Mouse (Mus musculus) kidney, adult 11 months (tissue): ENCODE data around the gene Dgkz.

Source experiments
- DNase-seq: peaks from one replicate; pipeline ENCODE4 v3.0.0; 2022

Dgkz gene

DNA sequence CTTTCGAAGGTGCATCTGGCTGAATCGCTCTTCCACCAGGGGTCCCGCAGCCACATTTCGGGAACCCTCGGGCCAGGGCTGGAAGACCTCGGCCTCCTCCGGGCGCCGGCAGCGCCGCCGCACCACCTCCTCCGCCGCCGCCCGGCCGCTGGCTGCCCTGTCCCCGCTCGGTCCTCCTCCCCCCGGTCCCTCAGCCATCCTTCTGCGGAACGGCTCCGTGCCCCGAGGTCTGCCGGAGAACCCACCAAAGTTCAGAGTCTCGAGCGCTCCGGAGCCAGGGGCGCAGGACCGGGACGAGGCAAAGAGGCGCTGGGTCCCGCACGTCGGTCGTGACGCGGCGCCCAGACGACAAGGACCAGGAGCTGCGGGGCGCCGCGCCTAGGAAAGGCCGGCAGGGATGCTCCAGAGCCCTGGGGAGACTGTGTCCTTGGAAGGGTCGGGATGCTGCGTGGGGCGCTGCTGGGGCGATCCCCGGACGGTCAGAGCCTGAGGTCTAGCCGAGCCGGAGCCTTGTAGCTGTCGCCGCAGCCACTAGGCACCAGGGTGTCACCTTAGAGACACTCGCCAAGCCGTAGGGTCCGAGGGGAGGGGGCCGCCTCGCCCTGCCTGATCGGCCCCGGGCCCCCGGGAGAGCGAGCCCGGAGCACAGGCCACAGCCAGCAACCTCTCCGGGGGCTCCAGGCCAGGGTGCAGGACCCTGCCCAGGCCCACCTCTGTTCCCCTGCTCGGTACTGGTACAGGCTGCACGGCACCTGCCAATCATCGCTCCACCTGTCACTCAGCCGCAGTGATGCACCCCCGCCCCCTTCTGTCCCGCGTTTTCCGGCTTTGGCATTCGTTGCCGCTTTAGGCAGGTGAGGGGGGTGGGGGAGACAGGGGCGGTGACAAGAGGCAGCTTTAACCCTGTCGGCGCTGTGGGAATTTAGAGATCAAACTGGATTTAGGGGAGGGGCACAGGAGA is at the start of gene Dgkz:
Dgkz (minus strand) TSS at position 284 of the 961 bp plus-strand sequence.
- no peak for DNase-seq

DNA sequence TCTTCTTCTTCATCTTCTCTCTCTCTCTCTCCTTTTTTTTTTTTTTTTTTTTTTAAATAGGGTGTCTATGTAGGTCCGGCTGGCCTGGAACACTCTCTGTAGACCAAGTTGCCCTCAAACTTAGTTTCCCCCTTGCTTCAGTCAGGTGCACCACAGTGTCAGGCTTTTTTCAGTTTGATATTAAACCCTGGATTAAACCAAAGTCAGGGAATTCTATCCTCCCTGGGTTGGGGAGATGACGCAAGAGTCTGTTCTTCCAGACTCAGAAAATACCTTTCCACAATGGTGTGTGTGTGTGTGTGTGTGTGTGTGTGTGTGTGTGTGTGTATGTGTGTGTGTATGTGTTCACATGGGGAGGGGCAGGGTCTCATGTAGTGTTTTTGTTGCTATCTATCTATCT is 49.5 kb upstream of the Dgkz start:
- DNase-seq: no peak

GRCm38 (mm10) chr2:92024274-92024672 is 48.6 kb upstream of the Dgkz start, which contains the start of gene Creb3l1:
Gene Creb3l1, minus strand, starts transcription at chr2:92024502.
- DNase-seq: peak; percentile 76

- no peak for DNase-seq
These were observed 48.0 kb upstream of the Dgkz start for GRCm38 (mm10) chr2:92023362-92024273.

DNA sequence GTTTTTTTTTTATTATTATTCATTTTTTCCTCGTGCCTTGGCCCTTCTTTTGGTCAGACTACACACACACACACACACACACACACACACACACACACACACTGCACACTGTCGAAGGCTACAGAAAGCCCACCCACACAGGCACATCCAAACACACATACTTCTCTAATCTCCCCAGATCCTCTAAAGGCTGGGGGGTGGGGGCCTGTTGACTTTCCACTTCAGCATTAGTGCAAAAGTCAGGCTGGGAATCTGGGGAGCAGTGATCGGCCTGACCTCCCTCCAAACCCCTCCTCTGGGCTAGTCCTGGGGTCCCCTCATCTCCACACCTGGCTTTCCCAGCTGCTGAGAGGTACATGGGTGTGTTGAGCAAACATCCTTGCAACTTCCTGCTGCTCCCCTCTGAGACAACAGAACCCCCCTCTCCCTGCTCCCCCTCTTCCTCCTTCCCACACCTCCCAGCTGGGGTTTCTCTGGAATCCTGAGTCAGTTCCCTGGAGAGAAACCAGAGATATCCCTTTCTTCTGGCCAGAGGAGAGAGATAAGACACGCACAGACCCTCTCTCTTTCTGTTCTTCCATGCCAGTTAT is 45.1 kb upstream of the Dgkz start:
- DNase-seq: no peak

DNA sequence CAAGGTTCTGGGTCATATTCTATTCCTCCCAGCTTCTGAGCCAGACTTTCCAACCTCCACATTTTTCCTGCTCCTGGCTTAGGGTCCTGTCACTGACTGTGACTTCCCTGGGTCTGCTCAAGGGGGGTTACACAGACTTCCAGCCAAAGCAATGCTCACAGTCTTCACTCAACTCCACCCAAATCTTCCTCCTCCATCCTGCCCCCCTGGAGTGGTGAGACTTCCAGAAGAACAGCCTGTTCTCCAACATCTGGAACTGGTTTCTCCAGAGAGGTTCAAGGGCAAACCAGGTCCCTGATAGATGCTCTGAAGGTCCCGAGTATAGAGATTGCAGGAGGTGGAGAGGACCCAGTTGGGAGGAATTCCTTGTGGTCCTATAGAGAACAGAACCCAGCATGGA is 41.8 kb upstream of the Dgkz start:
- DNase-seq: no peak

GRCm38 (mm10) chr2:92016981-92017380 is 41.3 kb upstream of the Dgkz start:
- peak; percentile 66 for DNase-seq

DNA sequence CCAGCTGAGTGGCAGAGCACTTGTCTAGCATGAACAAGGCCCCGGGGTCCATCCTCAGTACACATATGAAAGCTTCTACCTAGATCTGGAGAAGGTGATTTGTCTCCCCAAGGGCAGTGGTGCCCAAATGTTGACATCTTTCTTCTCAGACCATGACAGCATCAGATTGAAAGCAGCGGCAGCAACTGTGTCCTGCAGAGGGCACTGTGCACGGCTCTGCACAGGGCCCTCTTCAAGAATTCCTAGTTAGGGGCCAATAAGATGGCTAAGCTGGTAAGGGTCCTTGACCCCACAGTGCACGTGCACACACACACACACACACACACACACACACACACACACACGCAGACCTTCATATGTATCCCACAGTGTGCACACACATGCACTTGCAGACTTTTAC is 39.2 kb upstream of the Dgkz start:
- DNase-seq: no peak

DNA sequence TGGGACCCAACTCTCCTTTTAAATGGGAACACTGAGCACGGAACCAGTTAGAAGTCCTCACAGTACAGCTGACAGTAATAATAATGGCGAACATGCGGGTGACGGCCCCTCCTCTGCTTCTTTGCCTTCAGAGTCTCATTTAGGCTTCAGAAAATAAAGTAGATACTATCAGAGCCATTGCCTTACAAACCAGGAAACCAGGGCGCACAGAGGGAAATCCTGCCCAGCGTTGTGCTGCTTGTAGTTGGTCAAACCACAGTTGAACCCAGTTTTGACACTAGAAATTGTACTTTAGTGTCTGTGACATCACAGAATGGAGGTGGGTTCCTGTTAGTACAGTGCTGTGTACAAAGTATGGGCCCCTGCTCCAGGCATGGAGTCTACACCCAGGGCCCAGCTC is 38.6 kb upstream of the Dgkz start:
- no peak for DNase-seq

- peak; percentile 83 for DNase-seq
These were observed 37.2 kb upstream of the Dgkz start for GRCm38 (mm10) chr2:92012768-92013445.

- DNase-seq: no peak
These were observed 36.0 kb upstream of the Dgkz start for GRCm38 (mm10) chr2:92011424-92012353.

DNA sequence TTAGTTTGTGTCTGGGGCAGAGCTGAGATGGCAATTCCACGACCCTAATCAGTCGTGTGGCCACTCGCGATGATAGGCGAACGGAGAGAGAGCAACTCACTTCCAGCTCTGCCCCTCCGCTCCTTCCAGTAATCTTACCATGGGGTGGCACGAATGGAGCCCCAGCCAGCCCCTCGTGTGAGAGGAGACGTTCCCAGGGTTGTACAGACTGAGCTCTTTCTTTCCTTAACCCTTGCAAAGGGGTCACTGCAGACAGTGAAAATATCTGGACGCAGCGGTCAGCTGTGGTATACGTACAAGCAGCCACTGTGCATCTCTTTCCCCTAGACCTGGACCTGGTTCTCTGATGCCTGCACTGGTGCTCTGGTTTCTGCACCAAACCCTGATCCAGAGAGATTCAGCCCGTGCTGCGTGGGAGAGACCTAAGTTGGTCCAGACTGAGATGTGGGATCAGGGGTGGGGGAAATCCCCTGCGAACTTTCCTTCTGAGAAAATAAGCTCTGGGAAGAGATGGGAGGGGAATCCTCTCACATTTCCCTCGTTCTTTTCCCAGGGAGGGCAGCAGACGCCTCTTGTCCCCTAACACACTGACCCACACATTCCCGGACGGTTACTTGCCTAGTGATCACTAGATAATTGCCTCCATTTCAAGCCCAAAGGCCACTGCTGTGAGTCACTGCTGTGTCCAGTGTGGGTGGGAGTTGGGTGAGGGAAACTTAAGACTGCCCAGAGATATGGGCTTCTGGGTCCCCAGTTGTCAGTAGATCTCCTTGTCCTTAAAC is 33.1 kb upstream of the Dgkz start:
- no peak for DNase-seq

- peak; percentile 98 for DNase-seq
These were observed 32.4 kb upstream of the Dgkz start for GRCm38 (mm10) chr2:92007933-92008622.

GRCm38 (mm10) chr2:92006983-92007921 is 31.6 kb upstream of the Dgkz start:
- no peak for DNase-seq

GRCm38 (mm10) chr2:92006491-92006890 is 30.8 kb upstream of the Dgkz start:
- DNase-seq: no peak

GRCm38 (mm10) chr2:92004617-92005016 is 29.0 kb upstream of the Dgkz start:
- DNase-seq: no peak

DNA sequence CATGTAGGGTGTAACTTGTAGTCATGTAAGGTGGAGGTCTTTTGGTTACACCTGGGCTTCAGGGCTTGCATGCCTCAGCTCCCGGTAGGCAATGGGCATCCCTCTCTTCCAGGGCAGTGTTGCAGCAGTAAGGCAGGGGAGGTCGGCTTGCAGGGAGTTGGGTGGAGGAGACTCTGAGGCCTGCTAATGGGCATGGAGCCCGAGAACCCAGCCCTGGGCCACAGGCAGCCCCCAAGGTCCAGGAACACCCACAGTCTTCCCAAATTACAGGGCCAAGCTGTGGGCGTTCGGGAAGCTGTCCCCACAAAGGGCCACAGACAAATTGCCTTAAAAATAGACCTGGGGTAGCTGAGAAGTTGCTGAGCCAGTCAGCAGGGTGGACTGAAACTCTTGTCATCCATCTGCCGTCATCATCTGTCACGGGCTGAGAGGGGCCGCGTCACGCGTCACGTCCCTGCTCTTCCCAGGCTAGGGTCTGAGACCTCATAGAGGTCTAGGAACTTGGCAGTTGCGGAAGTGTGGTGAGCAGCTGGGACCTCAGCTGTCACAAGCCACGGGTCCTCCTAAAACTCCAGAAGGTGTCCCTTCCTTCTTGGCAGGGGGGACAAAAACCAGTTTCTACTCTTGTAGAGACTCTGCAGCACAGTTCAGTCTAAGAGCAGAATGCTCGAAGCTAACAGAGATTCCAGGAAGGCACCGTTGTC is 22.4 kb upstream of the Dgkz start:
- DNase-seq: no peak

GRCm38 (mm10) chr2:91996006-91996405 is 20.3 kb upstream of the Dgkz start:
- peak; percentile 65 for DNase-seq
